Mouse (Mus musculus) midbrain, embryonic 10.5 days (tissue): ENCODE data around the gene Abr. TPM values are rescaled to one million over a fixed set of nuclear protein-coding genes. Genes with fewer than 3 reads are reported as not detected.

Experiments used
- DNase-seq: peaks from one replicate; pipeline ENCODE4 v3.0.0-alpha.2; 2017; ENCODE audit warnings: low spot score
- H3K27ac ChIP-seq: fragments of 300-500 bp; sonication (generic); replicated peaks from 2 replicates; pipeline ENCODE4 v1.5.1; 2016; ENCODE audit warnings: mild to moderate bottlenecking
- H3K27me3 ChIP-seq: fragments of 300-500 bp; sonication (generic); 2 replicates; pipeline ENCODE4 v1.6.1; 2016; ENCODE audit warnings: low read depth, mild to moderate bottlenecking; ENCODE audit not compliant: poor library complexity, severe bottlenecking
- H3K36me3 ChIP-seq: fragments of 300-500 bp; sonication (generic); 2 replicates; pipeline ENCODE4 v1.6.1; 2016; ENCODE audit warnings: mild to moderate bottlenecking, moderate library complexity
- H3K4me1 ChIP-seq: fragments of 300-500 bp; sonication (generic); 2 replicates; pipeline ENCODE4 v1.6.1; 2016
- H3K4me3 ChIP-seq: fragments of 300-500 bp; sonication (generic); 2 replicates; pipeline ENCODE4 v1.5.1; 2016; ENCODE audit warnings: mild to moderate bottlenecking, moderate library complexity
- H3K9me3 ChIP-seq: fragments of 300-500 bp; sonication (generic); replicated peaks from 2 replicates; pipeline ENCODE4 v1.6.1; 2016; ENCODE audit warnings: mild to moderate bottlenecking
- WGBS: fragments of 180-500 bp; shearing (Covaris S2); methylation state at CpG from one replicate; pipeline ENCODE4 v1.1.7; 2016; 5-methylcytosine and 5-hydroxymethylcytosine counted together
- polyA plus RNA-seq: library from polyadenylated mRNA; unstranded; fragments of >200 nt; fragmentation: Nextera tagmentation; extraction: Ambion mirVana; gene quantifications from 2 replicates; pipeline ENCODE4 v1.2.1, GENCODE M21; 2016

Abr gene
- polyA plus RNA-seq, 1 experiment from 2014 or later, result 26.9 TPM

DNA sequence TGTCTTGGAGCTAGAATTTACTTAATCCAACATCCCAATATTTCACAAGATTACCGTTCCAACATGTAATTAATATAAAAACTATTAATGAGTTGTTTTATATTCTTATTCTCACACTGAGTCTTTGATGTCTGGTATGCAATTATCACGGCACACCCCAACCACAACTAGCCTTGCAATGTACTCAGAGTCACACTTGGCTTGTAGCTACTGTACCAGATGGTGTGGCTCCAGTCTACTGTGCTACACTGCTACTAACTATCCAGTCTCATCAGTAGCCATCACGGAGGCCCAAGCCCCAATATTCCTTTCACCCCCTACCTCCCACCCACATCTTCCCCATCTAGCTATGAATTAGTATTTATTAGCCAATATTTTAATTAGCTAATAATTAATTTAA, 245.7 kb downstream of the Abr start:
- no peaks in the 10 kb centered on the region for H3K9me3 ChIP-seq
- WGBS, result 92% methylated on average over 3 of the region's 3 CpGs
- DNase-seq, result no peak
- H3K27ac ChIP-seq, result no peak overlapping the region
- no peaks in the 10 kb centered on the region for H3K27me3 ChIP-seq
- H3K4me1 ChIP-seq, result peaks cover 84% of the 10 kb centered on the region
- H3K36me3 ChIP-seq, result peaks cover 26% of the 10 kb centered on the region
- H3K4me3 ChIP-seq, result no peak overlapping the region

DNA sequence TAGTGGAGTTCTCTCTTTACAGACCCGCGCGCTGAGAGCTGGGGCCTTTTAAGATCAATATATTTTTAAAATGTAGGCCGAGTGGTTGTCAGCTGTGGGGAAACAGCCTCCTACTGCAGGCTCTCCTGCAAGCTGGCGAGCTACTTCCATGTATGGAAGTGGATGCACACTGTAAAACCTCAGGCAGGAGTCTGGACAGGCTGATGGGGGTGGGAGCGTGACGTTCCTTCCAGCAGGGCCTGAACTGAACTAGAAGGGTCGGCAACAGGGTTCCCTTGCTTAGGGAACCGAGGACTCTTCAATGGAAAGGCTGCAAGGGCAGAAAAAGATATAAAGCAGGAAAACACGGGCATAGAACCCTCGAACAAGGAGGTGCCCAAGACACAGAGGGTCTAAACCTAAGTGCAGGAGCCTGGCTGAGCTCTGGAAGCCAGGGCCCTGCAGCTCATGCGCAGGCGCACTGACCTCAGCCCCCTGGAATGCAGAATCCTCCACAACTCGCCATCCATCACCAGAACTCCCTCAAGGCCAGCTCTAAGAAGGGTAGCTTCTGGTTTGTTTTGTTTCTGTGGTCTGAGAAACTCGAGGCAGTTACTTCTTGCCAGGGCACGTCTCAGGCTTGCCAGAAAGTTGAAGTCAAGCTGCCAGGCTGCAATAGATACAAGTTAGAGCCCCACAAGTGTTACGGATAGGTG, 247.5 kb downstream of the Abr start:
- Histone ChIP-seq H3K36me3 (peaks cover 19% of the 10 kb centered on the region), H3K27me3 (no peaks in the 10 kb centered on the region), H3K4me3 (no peak overlapping the region), H3K27ac (peak overlapping the region; percentile 61), H3K9me3 (no peaks in the 10 kb centered on the region), H3K4me1 (peaks cover 83% of the 10 kb centered on the region)
- DNase-seq, result peak; percentile 40
- WGBS, result 74% methylated on average over 17 of the region's 17 CpGs

DNA sequence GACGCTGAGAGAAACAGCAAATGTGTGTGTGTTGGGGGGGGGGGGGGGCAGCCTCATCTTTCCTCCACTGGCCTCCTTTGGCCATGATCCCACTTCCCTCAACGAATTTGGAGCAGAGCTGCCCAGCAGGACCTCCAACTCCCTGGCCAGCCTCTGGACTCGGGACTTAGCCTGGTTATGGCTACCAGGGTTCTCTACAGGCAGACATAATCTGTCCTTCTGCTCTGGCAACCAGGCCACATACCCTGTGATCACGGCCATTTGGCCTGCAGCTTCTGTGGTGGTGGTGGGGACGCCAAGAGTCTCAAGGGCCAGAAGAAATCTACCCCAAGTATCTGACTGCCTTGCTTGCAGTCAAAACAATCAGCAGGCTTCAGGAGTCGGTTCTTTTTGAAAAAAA, 249.6 kb downstream of the Abr start:
- Histone ChIP-seq H3K27ac (0 out of 2 replicates have a peak overlapping the region, but pooled peaks have one; percentile 33), H3K4me1 (peaks cover 70% of the 10 kb centered on the region), H3K9me3 (no peaks in the 10 kb centered on the region), H3K27me3 (no peaks in the 10 kb centered on the region), H3K4me3 (no peak overlapping the region), H3K36me3 (peaks cover 15% of the 10 kb centered on the region)
- DNase-seq, result no peak
- WGBS, result 55% methylated on average over 6 of the region's 6 CpGs

DNA sequence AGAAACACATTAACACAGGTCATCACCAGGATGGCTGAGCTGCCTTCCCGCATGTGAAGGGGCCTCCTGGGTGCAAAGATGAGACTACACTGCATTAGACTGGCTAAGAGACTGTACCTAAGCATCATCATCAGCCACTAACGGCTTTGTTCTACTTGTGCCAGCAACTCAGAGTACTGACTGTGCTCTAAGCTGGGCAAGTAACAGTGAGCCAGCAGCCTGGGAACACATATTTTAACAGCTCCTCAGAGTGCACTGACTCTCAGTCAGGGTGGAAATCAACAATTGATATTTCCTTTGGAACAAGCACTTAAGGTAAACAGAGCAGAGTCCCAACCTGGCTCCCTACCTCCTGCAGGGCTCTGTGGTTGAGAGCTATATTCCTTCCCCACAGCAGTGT, 250.0 kb downstream of the Abr start:
- Histone ChIP-seq H3K9me3 (no peaks in the 10 kb centered on the region), H3K27ac (0 out of 2 replicates have a peak overlapping the region, but pooled peaks have one; percentile 33), H3K4me3 (no peak overlapping the region), H3K4me1 (peaks cover 66% of the 10 kb centered on the region), H3K27me3 (no peaks in the 10 kb centered on the region), H3K36me3 (peaks cover 15% of the 10 kb centered on the region)
- WGBS, result 84% methylated on average over 2 of the region's 2 CpGs
- no peak for DNase-seq

DNA sequence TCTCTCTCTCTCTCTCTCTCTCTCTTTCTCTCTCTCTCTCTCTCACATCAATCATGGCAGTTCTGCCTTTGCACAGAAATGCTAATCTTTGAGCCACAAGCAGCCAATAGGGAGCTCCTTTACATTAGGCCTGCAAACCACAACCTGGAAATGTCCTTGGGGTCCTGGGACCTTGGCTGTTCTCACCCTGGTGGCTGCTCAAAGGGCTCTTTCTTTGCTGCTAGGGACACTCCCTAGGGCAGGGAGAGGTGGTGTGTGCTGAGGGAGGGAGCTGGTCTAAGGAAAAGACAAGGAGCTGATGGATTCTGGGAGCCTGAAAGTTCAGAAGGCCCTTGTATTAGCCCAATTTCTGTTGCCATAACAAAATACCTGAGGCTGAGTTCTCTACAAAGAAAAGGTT, 251.6 kb downstream of the Abr start:
- peaks cover 62% of the 10 kb centered on the region for H3K4me1 ChIP-seq
- H3K27ac ChIP-seq, result 0 out of 2 replicates have a peak overlapping the region, but pooled peaks have one; percentile 15
- peaks cover 30% of the 10 kb centered on the region for H3K36me3 ChIP-seq

More for the DNA sequence above, 251.6 kb downstream of the Abr start:
- no peaks in the 10 kb centered on the region for H3K9me3 ChIP-seq
- DNase-seq, result no peak
- H3K4me3 ChIP-seq, result no peak overlapping the region
- no peaks in the 10 kb centered on the region for H3K27me3 ChIP-seq

Other genes with a start within 250 kb of the Abr start
- 59.3 and 59.5 TPM in 2 replicates for gene Nxn, start 223.2 kb downstream of the Abr start, polyA plus RNA-seq
- gene Timm22, start 215.4 kb downstream of the Abr start, polyA plus RNA-seq, result 127 and 128 TPM in 2 replicates
- gene Bhlha9, start 50.2 kb upstream of the Abr start, polyA plus RNA-seq, result 0.12 TPM in 1 of 2 replicates, not detected in the other
- gene Trarg1, start 57.5 kb upstream of the Abr start, polyA plus RNA-seq, result 0.05 TPM in 1 of 2 replicates, not detected in the other
- 20.6 and 25.5 TPM in 2 replicates for gene Gosr1, start 141.3 kb upstream of the Abr start, polyA plus RNA-seq
- 7.6 and 9.2 TPM in 2 replicates for gene Cpd, start 224.7 kb upstream of the Abr start, polyA plus RNA-seq